Mouse (Mus musculus) limb, embryonic 15.5 days (tissue): ENCODE measurements around the gene Cracr2b. TPM values are rescaled to one million over a fixed set of nuclear protein-coding genes. Genes with fewer than 3 reads are reported as not detected.
A peak's percentile ranks its signal among the peaks of the same experiment; 100 is the strongest.

Experiments
- ATAC-seq: fragments of 200-750 bp; cut with Nextera tagmentation; 2 replicates; pipeline ENCODE4 v1.8.0; 2017; ENCODE audit warnings: low read depth, moderate TSS enrichment; ENCODE audit not compliant: insufficient number of reproducible peaks, low FRiP score, low TSS enrichment
- H3K27ac ChIP-seq: fragments of 300-500 bp; sonication (generic); 2 replicates; pipeline ENCODE4 v1.5.1; 2015; ENCODE audit warnings: moderate library complexity, mild to moderate bottlenecking, inconsistent platforms
- H3K27me3 ChIP-seq: fragments of 300-500 bp; sonication (generic); 2 replicates; pipeline ENCODE4 v1.6.1; 2015; ENCODE audit warnings: inconsistent platforms
- H3K36me3 ChIP-seq: fragments of 300-500 bp; sonication (generic); 2 replicates; pipeline ENCODE4 v1.6.1; 2015; ENCODE audit warnings: inconsistent platforms
- H3K4me1 ChIP-seq: fragments of 300-500 bp; sonication (generic); 2 replicates; pipeline ENCODE4 v1.6.1; 2015; ENCODE audit warnings: inconsistent platforms
- H3K4me2 ChIP-seq: fragments of 300-500 bp; sonication (generic); 2 replicates; pipeline ENCODE4 v1.6.1; 2015; ENCODE audit warnings: mild to moderate bottlenecking, inconsistent platforms
- H3K4me3 ChIP-seq: fragments of 300-500 bp; sonication (generic); 2 replicates; pipeline ENCODE4 v1.5.1; 2015; ENCODE audit warnings: mild to moderate bottlenecking, inconsistent platforms
- H3K9ac ChIP-seq: fragments of 300-500 bp; sonication (generic); 2 replicates; pipeline ENCODE4 v1.6.1; 2015; ENCODE audit warnings: inconsistent platforms
- H3K9me3 ChIP-seq: fragments of 300-500 bp; sonication (generic); 2 replicates; pipeline ENCODE4 v1.6.1; 2016; ENCODE audit warnings: inconsistent platforms
- WGBS: fragments of 180-500 bp; shearing (Covaris S2); methylation state at CpG from one replicate; pipeline ENCODE4 v1.1.7; 2015; 5-methylcytosine and 5-hydroxymethylcytosine counted together
- polyA plus RNA-seq: library from polyadenylated mRNA; unstranded; fragments of >200 nt; fragmentation: Nextera tagmentation; extraction: Ambion mirVana; gene quantifications from 2 replicates; pipeline ENCODE4 v1.2.1, GENCODE M21; 2015

Gene Cracr2b
- polyA plus RNA-seq, 1 experiment from 2014 or later: 16.4 TPM

GRCm38 (mm10) chr7:141435856-141436522, 24.9 kb upstream of the Cracr2b start:
- no peaks in the 10 kb centered on the region for H3K9me3 ChIP-seq
- H3K9ac ChIP-seq: no peak overlapping the region
- ATAC-seq: no peak
- no peaks in the 10 kb centered on the region for H3K27me3 ChIP-seq
- H3K4me1 ChIP-seq: peaks cover 60% of the 10 kb centered on the region
- H3K4me2 ChIP-seq: peak overlapping the region; percentile 85
- 85% methylated on average over 9 of the region's 9 CpGs for WGBS
- H3K36me3 ChIP-seq: peaks cover 57% of the 10 kb centered on the region
- H3K4me3 ChIP-seq: peak overlapping the region; percentile 67; the same call in 1 of the 2 replicates
- H3K27ac ChIP-seq: no peak overlapping the region

- no peaks in the 10 kb centered on the region for H3K9me3 ChIP-seq
- H3K36me3 ChIP-seq: peaks cover 57% of the 10 kb centered on the region
- peak overlapping the region; percentile 69; the same call in 1 of the 2 replicates for H3K9ac ChIP-seq
- H3K4me1 ChIP-seq: peaks cover 65% of the 10 kb centered on the region
- no peak overlapping the region for H3K27ac ChIP-seq
- peak overlapping the region; percentile 67 for H3K4me3 ChIP-seq
- no peak for ATAC-seq
- no peaks in the 10 kb centered on the region for H3K27me3 ChIP-seq
- WGBS: 66% methylated on average over 2 of the region's 2 CpGs
- H3K4me2 ChIP-seq: peak overlapping the region; percentile 82
These were observed 24.4 kb upstream of the Cracr2b start for GRCm38 (mm10) chr7:141436523-141436892.

DNA sequence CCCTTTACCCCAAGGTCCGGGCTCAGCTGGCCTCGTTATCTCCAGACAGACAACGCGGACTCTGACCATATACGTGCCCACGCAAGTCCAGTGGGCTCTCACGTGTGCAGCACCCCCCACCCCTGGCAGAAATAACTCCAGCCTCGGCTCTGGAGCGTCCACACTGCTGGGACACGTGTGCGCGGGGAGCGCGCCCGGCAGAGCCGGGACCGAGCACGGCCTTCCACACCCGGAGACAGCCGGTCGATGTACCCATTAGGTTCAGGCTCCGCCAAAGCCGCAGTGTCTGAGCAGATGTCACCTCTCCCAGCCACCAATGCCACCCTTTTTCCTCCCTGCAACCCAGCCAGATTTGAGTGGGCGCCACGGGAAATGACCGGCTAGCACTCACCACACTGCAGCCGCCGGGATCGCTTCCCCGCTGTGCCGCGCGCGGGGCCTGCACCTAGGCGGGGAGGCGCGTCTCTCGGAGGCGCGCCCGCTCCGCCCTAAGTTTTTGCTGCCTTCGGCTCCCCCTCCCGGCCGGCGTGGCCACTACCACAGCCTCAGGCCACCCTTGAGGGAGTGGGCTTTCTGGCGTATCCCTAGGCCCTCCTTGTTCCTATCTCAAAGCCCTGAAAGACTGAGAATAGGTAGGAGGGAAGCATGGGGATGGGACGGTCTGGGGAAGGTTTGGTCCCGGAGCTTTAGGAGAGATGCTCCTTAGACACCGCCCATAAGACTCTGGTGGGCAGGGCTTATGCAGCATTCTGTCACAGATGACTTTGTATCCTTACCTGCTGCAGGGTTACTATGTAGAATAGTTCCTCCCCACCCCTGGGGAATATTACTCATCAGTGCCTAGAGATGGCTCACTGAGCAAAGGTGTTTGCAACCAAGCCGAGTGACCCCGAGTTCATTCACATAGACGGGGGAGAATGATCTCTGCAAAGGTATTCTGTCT, 23.4 kb upstream of the Cracr2b start, which contains the start of gene Slc25a22:
TSS of gene Slc25a22 (minus strand) at position 715 of the 943 bp plus-strand sequence.
- H3K4me3 ChIP-seq: peak within 1 kb of the TSS; percentile 67
- ATAC-seq: peak; percentile 76
- H3K4me1 ChIP-seq: peaks cover 67% of the 10 kb centered on the region
- H3K4me2 ChIP-seq: peak within 1 kb of the TSS; percentile 82
- peaks cover 48% of the 10 kb centered on the region for H3K36me3 ChIP-seq
- peak within 1 kb of the TSS; percentile 69 for H3K9ac ChIP-seq
- 6% methylated on average over 53 of the region's 53 CpGs for WGBS
- H3K27me3 ChIP-seq: no peaks in the 10 kb centered on the region
- peak within 1 kb of the TSS; percentile 63 for H3K27ac ChIP-seq
- H3K9me3 ChIP-seq: no peaks in the 10 kb centered on the region

DNA sequence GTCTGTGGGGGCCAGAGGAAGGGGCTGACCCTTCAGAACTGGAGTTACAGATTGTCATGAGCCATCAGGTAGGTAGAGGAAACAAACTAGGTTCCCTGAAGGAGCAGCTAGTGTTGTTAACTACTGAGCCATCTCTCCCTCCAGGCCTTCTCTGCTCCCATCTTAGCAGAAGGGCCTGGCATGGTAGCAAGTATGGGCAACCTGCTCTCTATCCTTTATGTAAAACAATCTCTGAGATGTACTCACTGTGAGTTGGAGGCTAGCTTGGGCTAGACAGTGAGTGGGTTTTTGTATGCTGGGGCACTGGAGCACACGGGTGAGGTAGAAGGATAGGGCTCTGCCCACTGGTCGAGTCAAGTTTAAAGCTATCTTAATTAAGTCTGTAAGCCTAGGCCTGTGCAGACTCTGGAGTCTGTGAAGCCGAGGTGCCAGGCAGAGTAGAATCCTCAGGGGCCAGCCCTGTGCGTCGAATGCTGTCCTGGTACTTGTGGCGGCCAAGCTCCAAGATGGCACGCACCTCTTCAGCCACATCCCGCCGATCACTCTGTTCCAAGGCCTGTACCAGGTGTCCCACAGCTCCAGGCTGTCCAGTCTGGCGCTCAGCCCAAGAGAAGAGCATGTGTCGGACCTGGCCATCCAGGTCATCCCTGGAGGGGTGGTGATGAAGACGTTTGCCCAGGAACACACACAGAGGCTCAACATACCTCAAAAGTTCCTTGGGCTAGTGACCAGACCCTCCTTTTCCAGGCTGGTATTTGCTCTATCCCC, 22.5 kb upstream of the Cracr2b start:
- no peak for ATAC-seq
- WGBS: 89% methylated on average over 12 of the region's 12 CpGs
- Histone ChIP-seq H3K4me1 (peaks cover 68% of the 10 kb centered on the region), H3K36me3 (peaks cover 40% of the 10 kb centered on the region), H3K27me3 (no peaks in the 10 kb centered on the region), H3K9ac (no peak overlapping the region), H3K27ac (no peak overlapping the region; the same call in 1 of the 2 replicates), H3K4me2 (no peak overlapping the region), H3K4me3 (no peak overlapping the region), H3K9me3 (no peaks in the 10 kb centered on the region)

GRCm38 (mm10) chr7:141439140-141439679, 21.7 kb upstream of the Cracr2b start:
- Histone ChIP-seq H3K9ac (no peak overlapping the region), H3K27me3 (no peaks in the 10 kb centered on the region), H3K4me1 (peaks cover 67% of the 10 kb centered on the region), H3K36me3 (peaks cover 35% of the 10 kb centered on the region), H3K4me2 (no peak overlapping the region), H3K4me3 (no peak overlapping the region), H3K9me3 (no peaks in the 10 kb centered on the region), H3K27ac (no peak overlapping the region)
- WGBS: 96% methylated on average over 10 of the region's 10 CpGs
- no peak for ATAC-seq

- H3K9ac ChIP-seq: no peak overlapping the region
- H3K9me3 ChIP-seq: no peaks in the 10 kb centered on the region
- H3K27ac ChIP-seq: no peak overlapping the region
- H3K4me3 ChIP-seq: no peak overlapping the region
- H3K36me3 ChIP-seq: peaks cover 35% of the 10 kb centered on the region
- no peak overlapping the region for H3K4me2 ChIP-seq
- H3K4me1 ChIP-seq: peaks cover 61% of the 10 kb centered on the region
- ATAC-seq: no peak
- H3K27me3 ChIP-seq: no peaks in the 10 kb centered on the region
- 92% methylated on average over 11 of the region's 11 CpGs for WGBS
These were observed 21.1 kb upstream of the Cracr2b start for GRCm38 (mm10) chr7:141439811-141440210.

GRCm38 (mm10) chr7:141440613-141441012, 20.3 kb upstream of the Cracr2b start:
- Histone ChIP-seq H3K9ac (0 out of 2 replicates have a peak overlapping the region, but pooled peaks have one; percentile 17), H3K4me3 (no peak overlapping the region), H3K27ac (no peak overlapping the region), H3K4me1 (peaks cover 54% of the 10 kb centered on the region), H3K4me2 (no peak overlapping the region), H3K27me3 (no peaks in the 10 kb centered on the region), H3K36me3 (peaks cover 35% of the 10 kb centered on the region), H3K9me3 (no peaks in the 10 kb centered on the region)
- no peak for ATAC-seq
- WGBS: 31% methylated on average over 6 of the region's 6 CpGs

DNA sequence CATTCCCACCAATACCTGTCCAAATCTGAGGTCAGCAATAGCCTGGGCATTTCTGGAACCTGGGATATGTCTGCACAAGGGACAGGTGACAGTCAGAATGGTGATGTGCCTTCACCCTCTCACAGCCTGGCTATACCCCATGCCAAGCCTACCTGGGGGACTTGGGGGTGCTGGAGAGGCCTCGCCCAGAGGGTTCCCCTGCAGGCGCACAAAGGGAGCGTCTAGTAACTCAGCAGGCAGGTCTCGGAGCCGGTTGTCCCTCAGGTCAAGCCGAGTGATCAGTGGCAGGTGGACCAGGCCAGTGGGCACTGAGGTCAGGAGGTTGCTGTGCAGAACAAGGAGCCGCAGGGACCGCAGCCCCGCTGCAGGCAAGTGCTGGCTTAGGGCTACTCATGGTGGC, 19.4 kb upstream of the Cracr2b start:
- H3K9ac ChIP-seq: no peak overlapping the region
- ATAC-seq: no peak
- H3K36me3 ChIP-seq: peaks cover 35% of the 10 kb centered on the region
- H3K27me3 ChIP-seq: no peaks in the 10 kb centered on the region
- peaks cover 46% of the 10 kb centered on the region for H3K4me1 ChIP-seq
- no peaks in the 10 kb centered on the region for H3K9me3 ChIP-seq
- H3K27ac ChIP-seq: no peak overlapping the region
- no peak overlapping the region for H3K4me3 ChIP-seq
- no peak overlapping the region for H3K4me2 ChIP-seq
- 94% methylated on average over 9 of the region's 9 CpGs for WGBS

- Histone ChIP-seq H3K4me1 (peaks cover 43% of the 10 kb centered on the region), H3K4me2 (peak overlapping the region; percentile 81; the same call in 1 of the 2 replicates), H3K9me3 (no peaks in the 10 kb centered on the region), H3K4me3 (peak overlapping the region; percentile 45; the same call in 1 of the 2 replicates), H3K36me3 (peaks cover 35% of the 10 kb centered on the region), H3K27me3 (no peaks in the 10 kb centered on the region), H3K27ac (no peak overlapping the region), H3K9ac (0 out of 2 replicates have a peak overlapping the region, but pooled peaks have one; percentile 17)
- ATAC-seq: no peak
- WGBS: 87% methylated on average over 13 of the region's 13 CpGs
These were observed 18.7 kb upstream of the Cracr2b start for GRCm38 (mm10) chr7:141442199-141442598.

GRCm38 (mm10) chr7:141443081-141443821, 17.6 kb upstream of the Cracr2b start:
- Histone ChIP-seq H3K27ac (peak overlapping the region; percentile 62), H3K4me1 (peaks cover 39% of the 10 kb centered on the region), H3K9ac (peak overlapping the region; percentile 44), H3K36me3 (peaks cover 33% of the 10 kb centered on the region), H3K4me3 (peak overlapping the region; percentile 45), H3K27me3 (no peaks in the 10 kb centered on the region), H3K9me3 (no peaks in the 10 kb centered on the region), H3K4me2 (peak overlapping the region; percentile 81)
- 16% methylated on average over 12 of the region's 12 CpGs for WGBS
- ATAC-seq: no peak
